Mouse (Mus musculus) kidney, embryonic 14.5 days (tissue): ENCODE data around the gene 2310011J03Rik. TPM values are rescaled to one million over a fixed set of nuclear protein-coding genes. Genes with fewer than 3 reads are reported as not detected.

ENCODE experiments used
- microRNA-seq: library from miRNA; unstranded; fragments of <30 nt; microRNA quantifications from one replicate; pipeline ENCODE4, GENCODE M21; 2016
- polyA plus RNA-seq: library from polyadenylated mRNA; unstranded; fragments of >200 nt; fragmentation: Nextera tagmentation; extraction: Ambion mirVana; gene quantifications from 2 replicates; pipeline ENCODE4 v1.2.1, GENCODE M21; 2014

Gene 2310011J03Rik
- polyA plus RNA-seq, 1 experiment from 2014 or later: 40.5 TPM

Small RNA genes within 50 kb of the gene (microRNA-seq; reads per million reads assigned to microRNA genes)
- gene Mir6911: 1.1 reads per million

Other genes with a start within 250 kb of the 2310011J03Rik start
- gene Sbno2, start 215.0 kb downstream of the 2310011J03Rik start, polyA plus RNA-seq: 10.6 and 14.8 TPM in 2 replicates
- 26.6 and 42.0 TPM in 2 replicates for gene Stk11, start 204.7 kb downstream of the 2310011J03Rik start, polyA plus RNA-seq
- gene Atp5d, start 181.9 kb downstream of the 2310011J03Rik start, polyA plus RNA-seq: 519 and 582 TPM in 2 replicates
- 8.1 and 8.4 TPM in 2 replicates for gene Cbarp, start 179.7 kb downstream of the 2310011J03Rik start, polyA plus RNA-seq
- 42.3 and 46.2 TPM in 2 replicates for gene Midn, start 172.3 kb downstream of the 2310011J03Rik start, polyA plus RNA-seq
- gene Cirbp, start 154.6 kb downstream of the 2310011J03Rik start, polyA plus RNA-seq: 80.0 and 104 TPM in 2 replicates
- gene 1600002K03Rik, start 147.6 kb downstream of the 2310011J03Rik start, polyA plus RNA-seq: 10.3 and 12.1 TPM in 2 replicates
- gene Efna2, start 141.1 kb downstream of the 2310011J03Rik start, polyA plus RNA-seq: 15.4 and 17.3 TPM in 2 replicates
- gene Mum1, start 94.1 kb downstream of the 2310011J03Rik start, polyA plus RNA-seq: 64.4 and 65.1 TPM in 2 replicates
- 382 and 390 TPM in 2 replicates for gene Ndufs7, start 71.4 kb downstream of the 2310011J03Rik start, polyA plus RNA-seq
- 30.2 and 33.6 TPM in 2 replicates for gene Gamt, start 59.5 kb downstream of the 2310011J03Rik start, polyA plus RNA-seq
- gene Dazap1, start 59.1 kb downstream of the 2310011J03Rik start, polyA plus RNA-seq: 45.8 and 56.9 TPM in 2 replicates
- gene Rps15, start 28.1 kb downstream of the 2310011J03Rik start, polyA plus RNA-seq: 1,166 and 1,350 TPM in 2 replicates
- gene Apc2, start 24.6 kb downstream of the 2310011J03Rik start, polyA plus RNA-seq: 1.0 and 1.4 TPM in 2 replicates
- gene Pcsk4, start 9.0 kb upstream of the 2310011J03Rik start, polyA plus RNA-seq: 6.2 and 8.1 TPM in 2 replicates
- 5.6 and 7.1 TPM in 2 replicates for gene Reep6, start 9.4 kb upstream of the 2310011J03Rik start, polyA plus RNA-seq
- gene Adamtsl5, start 27.9 kb upstream of the 2310011J03Rik start, polyA plus RNA-seq: 1.2 and 2.7 TPM in 2 replicates
- 0.62 and 0.66 TPM in 2 replicates for gene Plk5, start 35.9 kb upstream of the 2310011J03Rik start, polyA plus RNA-seq
- gene Mex3d, start 67.1 kb upstream of the 2310011J03Rik start, polyA plus RNA-seq: 8.7 and 14.6 TPM in 2 replicates
- gene Mbd3, start 79.0 kb upstream of the 2310011J03Rik start, polyA plus RNA-seq: 248 and 270 TPM in 2 replicates
- gene Uqcr11, start 86.3 kb upstream of the 2310011J03Rik start, polyA plus RNA-seq: 806 and 1,046 TPM in 2 replicates
- 134 and 162 TPM in 2 replicates for gene Tcf3, start 113.1 kb upstream of the 2310011J03Rik start, polyA plus RNA-seq
- not detected in 2 replicates for gene Onecut3, start 174.3 kb upstream of the 2310011J03Rik start, polyA plus RNA-seq
- 0.22 and 0.24 TPM in 2 replicates for gene Atp8b3, start 218.6 kb upstream of the 2310011J03Rik start, polyA plus RNA-seq
- 25.8 and 31.3 TPM in 2 replicates for gene Rexo1, start 241.0 kb upstream of the 2310011J03Rik start, polyA plus RNA-seq